Mouse (Mus musculus) thymus, postnatal 14 days (tissue): ENCODE results near the gene Mfsd4b5.
"Not testable (repeated sequence)": the region's sequence is repeated elsewhere in the genome, so short reads cannot be mapped to it uniquely, and the experiment has no call there.

Experiments
- DNase-seq: peaks from one replicate; pipeline ENCODE4 v3.0.0; 2021

The Mfsd4b5 gene

DNA sequence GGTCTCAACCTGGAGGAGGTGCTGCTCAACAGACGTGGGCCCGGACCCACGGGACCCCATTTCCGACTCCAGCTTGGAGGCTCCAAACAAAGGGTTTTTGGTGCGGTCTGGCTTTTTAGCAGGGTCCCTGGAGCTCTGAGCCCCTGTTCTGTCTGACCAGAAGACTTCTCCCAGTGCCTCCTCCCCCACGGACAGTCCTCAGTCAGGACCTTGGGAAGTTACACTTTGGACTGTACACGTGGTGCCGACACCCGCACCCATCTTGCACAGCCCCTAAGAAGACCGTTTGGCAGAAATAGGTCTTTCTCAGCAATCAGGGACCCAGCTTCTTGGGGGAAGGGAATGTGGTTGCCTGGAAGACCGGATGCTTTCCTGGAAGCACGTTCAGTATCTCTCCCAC lies at the start of gene Mfsd4b5:
Gene Mfsd4b5 (minus strand): TSS at position 181 of the 400 bp plus-strand sequence.
- no peak for DNase-seq

DNA sequence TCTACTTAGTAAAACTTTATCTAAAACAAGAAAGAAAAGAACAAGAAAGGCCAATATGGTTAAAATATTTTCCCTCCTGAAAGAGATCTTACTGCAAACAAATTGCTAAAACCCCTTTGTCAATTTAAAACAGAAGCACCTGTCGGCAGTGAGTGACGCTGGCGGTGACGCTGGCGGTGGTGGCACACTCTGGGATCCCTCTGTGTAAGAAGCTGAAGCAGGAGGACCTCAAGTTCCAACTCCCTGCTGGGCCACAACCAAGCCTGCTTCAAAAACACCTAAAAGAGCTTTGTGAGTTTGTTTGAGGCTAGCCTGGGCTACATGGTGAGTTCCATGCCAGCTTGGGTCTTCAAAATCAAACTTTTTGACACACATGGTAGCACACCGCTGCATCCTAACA lies 48.5 kb upstream of the Mfsd4b5 start:
- no peak for DNase-seq

- DNase-seq = no peak
Measured at GRCm38 (mm10) chr10:40032897-40033296, 46.5 kb upstream of the Mfsd4b5 start.

GRCm38 (mm10) chr10:40030716-40031115 lies 44.3 kb upstream of the Mfsd4b5 start:
- DNase-seq = no peak

DNA sequence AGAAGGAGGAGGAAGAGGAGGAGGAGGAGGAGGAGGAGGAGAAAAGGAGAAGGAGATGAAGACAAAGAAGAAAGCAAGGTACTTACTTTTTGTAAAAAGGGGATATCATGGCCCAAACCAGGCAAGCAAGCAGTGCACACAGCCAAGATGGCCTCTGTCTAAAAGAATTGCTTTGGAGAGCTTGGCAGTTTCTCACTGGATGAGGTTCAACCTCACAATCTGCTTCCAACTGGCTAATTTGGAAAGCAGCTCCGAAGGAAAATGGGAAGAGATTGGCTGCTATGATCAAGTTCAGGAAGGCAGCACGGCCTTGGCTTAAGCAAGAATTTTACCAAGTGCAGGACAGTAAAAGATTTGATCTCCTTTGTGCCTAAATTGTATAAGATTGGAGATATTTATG lies 43.2 kb upstream of the Mfsd4b5 start:
- no peak for DNase-seq

DNA sequence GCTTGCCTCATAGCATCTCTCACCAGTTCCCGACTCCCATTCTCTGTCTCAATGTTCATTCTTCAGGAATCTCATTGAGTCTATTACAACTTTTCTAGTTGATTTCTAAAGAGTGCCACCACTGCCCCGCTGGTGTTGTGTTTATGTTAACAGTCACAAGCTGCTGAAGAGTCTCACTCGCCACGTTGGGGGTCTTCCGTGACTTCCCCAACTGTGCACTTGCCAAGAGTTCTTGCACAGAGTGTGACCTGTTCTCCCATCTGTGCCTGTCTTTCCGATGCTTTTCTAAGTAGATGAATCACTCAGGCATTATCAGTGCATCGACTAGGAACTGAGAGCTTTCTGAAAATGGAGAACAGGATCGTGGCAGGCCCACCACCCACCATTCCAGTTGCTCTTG lies 41.6 kb upstream of the Mfsd4b5 start:
- no peak for DNase-seq

- DNase-seq = no peak
Measured at GRCm38 (mm10) chr10:40026546-40026945, 40.1 kb upstream of the Mfsd4b5 start.

DNA sequence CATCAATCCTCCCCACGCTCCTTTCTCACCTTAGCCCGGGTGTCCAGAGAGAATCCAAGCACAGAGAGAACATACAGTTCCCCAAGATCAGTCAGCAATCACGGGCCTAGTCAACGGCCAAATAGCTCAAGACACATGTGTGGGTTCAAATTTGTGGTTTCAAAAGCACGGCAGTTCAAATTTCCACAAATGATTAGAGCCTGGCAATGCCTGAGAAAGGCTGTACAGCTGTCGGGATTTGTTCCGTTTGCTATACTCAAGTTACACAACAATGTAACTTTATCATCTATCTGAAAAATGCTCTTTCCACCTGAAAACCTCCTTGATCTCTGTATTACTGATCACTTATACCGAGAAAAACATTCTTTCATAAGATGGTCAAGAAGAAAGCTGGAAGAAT lies 39.1 kb upstream of the Mfsd4b5 start:
- no peak for DNase-seq

GRCm38 (mm10) chr10:40024554-40025428 lies 38.3 kb upstream of the Mfsd4b5 start, which contains the start of gene Mfsd4b1:
Gene Mfsd4b1, minus strand, starts transcription at chr10:40025268.
- peak; percentile 85 for DNase-seq

GRCm38 (mm10) chr10:40020401-40020800 lies 34.0 kb upstream of the Mfsd4b5 start:
- no peak for DNase-seq

GRCm38 (mm10) chr10:40019492-40019891 lies 33.0 kb upstream of the Mfsd4b5 start:
- no peak for DNase-seq

- no peak for DNase-seq
Measured at GRCm38 (mm10) chr10:40018261-40018860, 31.9 kb upstream of the Mfsd4b5 start.

GRCm38 (mm10) chr10:40009591-40009990 lies 23.1 kb upstream of the Mfsd4b5 start:
- DNase-seq = no peak

DNA sequence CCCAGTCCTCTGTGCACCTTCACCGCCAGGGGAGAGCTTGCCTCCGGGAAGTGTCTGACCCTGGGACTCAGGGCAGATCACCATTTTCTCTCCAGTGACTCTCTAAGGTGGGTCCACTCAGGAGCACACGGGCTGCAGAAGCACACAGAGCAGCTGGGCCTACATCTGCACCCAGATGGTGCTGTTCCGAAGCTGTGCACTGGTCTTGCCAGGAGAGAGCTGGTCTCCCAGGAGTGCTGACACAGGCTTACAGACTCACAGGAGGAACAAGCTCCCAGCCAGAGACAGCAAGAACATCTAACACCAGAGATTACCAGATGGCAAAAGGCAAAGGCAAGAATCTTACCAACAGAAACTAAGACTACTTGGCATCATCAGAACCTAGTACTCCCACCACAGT lies 22.4 kb upstream of the Mfsd4b5 start:
- DNase-seq = not testable (repeated sequence)

DNA sequence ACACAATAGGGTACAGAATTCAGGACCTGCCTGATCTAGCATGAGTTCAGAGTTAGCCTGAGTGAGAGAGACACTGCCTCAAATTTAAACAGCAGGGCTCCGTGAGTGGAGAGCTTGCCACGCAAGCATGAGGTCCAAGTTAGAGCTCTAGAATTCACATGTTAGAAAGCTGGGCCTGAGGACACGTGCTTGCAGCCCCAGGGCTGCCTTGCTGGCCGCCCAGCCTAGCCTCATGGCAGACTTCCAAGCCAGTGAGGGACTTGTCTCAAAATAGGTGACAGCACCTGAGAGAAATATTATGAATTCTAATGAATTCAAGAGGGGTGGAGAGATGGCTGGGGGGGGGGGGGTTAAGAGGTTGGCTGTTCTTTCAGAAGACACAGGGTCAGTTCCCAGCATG lies 21.5 kb upstream of the Mfsd4b5 start:
- DNase-seq = no peak

DNA sequence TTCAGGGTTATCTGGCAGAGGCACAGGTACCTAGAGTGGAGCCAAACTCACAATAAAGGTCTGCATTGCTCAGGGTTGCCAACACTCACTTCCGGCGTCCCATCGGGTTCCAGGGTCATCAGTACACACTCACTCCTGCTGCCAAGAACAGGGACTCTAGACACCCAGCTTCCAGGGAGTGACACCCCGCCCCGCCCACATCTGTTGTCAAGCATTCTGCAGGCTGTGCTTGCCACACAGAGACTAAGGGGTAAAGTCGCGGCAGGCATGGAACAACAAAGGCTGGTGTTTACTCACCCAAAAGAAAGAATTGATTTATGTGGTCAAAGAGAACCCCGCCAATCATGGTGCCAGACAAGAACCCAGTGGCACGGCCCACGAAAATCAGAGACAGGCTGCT lies 20.5 kb upstream of the Mfsd4b5 start:
- DNase-seq = no peak

DNA sequence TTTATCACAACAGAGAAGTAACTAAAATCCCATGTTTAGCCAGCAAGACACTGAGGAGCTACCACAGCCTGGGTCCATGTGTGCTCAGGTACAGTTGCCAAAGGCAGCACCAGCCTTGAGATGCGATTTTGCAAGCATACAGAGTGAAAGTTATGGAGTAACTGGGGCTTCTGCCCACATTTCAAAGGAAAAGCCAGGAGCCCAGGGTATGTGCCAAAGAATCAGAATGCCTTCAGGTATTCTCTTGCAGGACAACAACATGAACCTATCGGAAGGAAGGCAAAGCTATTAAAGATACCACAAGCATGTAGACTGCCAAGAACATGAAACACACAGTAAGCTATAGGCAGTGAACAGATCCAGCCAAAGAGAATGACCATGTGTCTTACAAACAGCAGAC lies 14.3 kb upstream of the Mfsd4b5 start:
- no peak for DNase-seq

DNA sequence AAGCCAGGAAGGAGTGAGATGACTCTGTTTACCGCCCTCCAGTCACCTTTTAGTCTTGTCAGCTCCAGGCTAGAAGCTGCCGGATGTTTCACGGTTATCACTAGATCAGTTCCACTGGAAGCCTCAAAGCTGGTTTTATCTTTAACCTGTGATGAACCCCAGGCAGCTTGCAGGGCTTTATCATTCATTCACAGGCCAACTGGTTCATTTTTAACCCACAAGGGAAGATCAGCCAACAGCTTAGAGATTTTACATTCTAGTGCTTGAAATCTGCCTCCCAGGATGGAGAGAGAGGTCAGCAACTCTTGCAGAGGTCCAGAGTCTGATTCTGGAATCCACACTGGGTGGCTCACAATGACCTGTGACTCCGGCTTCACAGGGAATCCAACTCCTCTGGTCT lies 4.7 kb upstream of the Mfsd4b5 start:
- peak; percentile 59 for DNase-seq

GRCm38 (mm10) chr10:39982604-39983003 lies 3.8 kb downstream of the Mfsd4b5 start:
- DNase-seq = no peak

DNA sequence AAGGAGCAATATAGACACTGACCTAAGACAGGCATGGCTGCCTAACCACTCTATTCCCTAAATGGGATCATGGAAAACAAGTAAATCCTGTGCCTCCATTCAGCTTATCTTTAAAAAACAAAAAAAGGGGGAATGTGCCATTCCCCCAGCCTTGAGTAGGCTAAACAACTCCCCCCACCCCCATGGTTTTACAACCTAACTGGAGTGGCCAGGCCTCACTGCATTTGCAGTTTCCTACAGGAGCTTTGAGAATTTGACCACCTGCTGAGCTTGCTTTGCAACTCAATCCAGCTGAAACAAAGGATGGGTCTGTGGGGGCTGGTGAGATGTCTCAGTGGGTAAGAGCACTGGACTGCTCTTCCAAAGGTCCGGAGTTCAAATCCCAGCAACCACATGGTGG lies 8.2 kb downstream of the Mfsd4b5 start:
- DNase-seq = no peak

GRCm38 (mm10) chr10:39977346-39977745 lies 9.1 kb downstream of the Mfsd4b5 start:
- DNase-seq = no peak

DNA sequence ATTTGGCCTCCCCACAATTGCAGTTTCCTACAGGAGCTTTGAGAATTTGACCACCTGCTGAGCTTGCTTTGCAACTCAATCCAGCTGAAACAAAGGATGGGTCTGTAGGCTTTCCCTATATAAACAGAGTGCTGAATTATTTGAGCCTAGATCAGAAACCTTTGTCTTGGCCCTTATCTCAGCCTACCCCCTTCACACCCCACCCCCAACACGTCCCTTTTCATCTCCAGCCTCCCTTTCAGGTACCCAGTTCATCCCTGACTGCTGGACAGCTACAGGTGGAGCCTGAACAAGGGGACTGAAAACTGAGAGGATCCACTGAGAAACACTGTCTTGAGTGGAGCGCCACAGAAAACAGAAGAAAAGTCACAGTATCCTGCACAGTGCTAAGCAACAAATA lies 10.7 kb downstream of the Mfsd4b5 start:
- no peak for DNase-seq

GRCm38 (mm10) chr10:39974982-39975381 lies 11.5 kb downstream of the Mfsd4b5 start:
- no peak for DNase-seq

DNA sequence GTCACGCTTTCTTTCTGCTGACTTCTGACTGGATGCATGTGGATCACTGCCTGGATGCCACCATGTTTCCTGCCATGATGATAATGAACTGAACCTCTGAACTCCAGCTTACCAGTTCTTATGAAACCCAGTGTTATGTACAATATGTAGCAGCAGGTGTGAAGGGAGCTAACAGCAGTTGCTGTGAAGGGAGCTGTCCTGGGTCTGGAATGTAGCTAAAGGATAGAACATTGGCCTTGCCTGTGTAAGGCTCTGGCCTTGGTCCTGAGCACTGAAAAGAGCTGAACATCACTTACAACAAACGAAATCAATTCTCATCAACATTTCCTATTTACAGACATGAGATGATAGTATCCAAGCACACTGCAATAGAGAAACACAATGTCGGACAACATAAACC lies 18.9 kb downstream of the Mfsd4b5 start:
- no peak for DNase-seq

- DNase-seq = no peak
Measured at GRCm38 (mm10) chr10:39961906-39962305, 24.5 kb downstream of the Mfsd4b5 start.
